Mouse (Mus musculus) hindbrain, embryonic 15.5 days (tissue): ENCODE measurements around the gene Gm49361. TPM values are rescaled to one million over a fixed set of nuclear protein-coding genes. Genes with fewer than 3 reads are reported as not detected.

ENCODE experiments used
- ATAC-seq: fragments of 200-750 bp; cut with Nextera tagmentation; 2 replicates; pipeline ENCODE4 v1.8.0; 2017; ENCODE audit warnings: low read depth, moderate number of reproducible peaks, moderate TSS enrichment; ENCODE audit not compliant: low FRiP score
- H3K27ac ChIP-seq: fragments of 300-500 bp; sonication (generic); replicated peaks from 2 replicates; pipeline ENCODE4 v1.5.1; 2015; ENCODE audit warnings: mild to moderate bottlenecking, inconsistent platforms
- H3K27me3 ChIP-seq: fragments of 300-500 bp; sonication (generic); 2 replicates; pipeline ENCODE4 v1.6.1; 2015; ENCODE audit warnings: control low read depth, inconsistent platforms
- H3K36me3 ChIP-seq: fragments of 300-500 bp; sonication (generic); 2 replicates; pipeline ENCODE4 v1.6.1; 2015; ENCODE audit warnings: control low read depth, inconsistent platforms
- H3K4me1 ChIP-seq: fragments of 300-500 bp; sonication (generic); replicated peaks from 2 replicates; pipeline ENCODE4 v1.6.1; 2015; ENCODE audit warnings: control low read depth, inconsistent platforms
- H3K4me2 ChIP-seq: fragments of 300-500 bp; sonication (generic); 2 replicates; pipeline ENCODE4 v1.6.1; 2015; ENCODE audit warnings: moderate library complexity, mild to moderate bottlenecking, inconsistent platforms
- H3K4me3 ChIP-seq: fragments of 300-500 bp; sonication (generic); 2 replicates; pipeline ENCODE4 v1.5.1; 2015; ENCODE audit warnings: mild to moderate bottlenecking, inconsistent platforms
- H3K9ac ChIP-seq: fragments of 300-500 bp; sonication (generic); 2 replicates; pipeline ENCODE4 v1.6.1; 2015; ENCODE audit warnings: inconsistent platforms
- H3K9me3 ChIP-seq: fragments of 300-500 bp; sonication (generic); 2 replicates; pipeline ENCODE4 v1.6.1; 2016; ENCODE audit warnings: control low read depth, inconsistent platforms
- WGBS: fragments of 180-500 bp; shearing (Covaris S2); methylation state at CpG from one replicate; pipeline ENCODE4 v1.1.7; 2015; 5-methylcytosine and 5-hydroxymethylcytosine counted together
- polyA plus RNA-seq: library from polyadenylated mRNA; unstranded; fragments of >200 nt; fragmentation: Nextera tagmentation; extraction: Ambion mirVana; gene quantifications from 2 replicates; pipeline ENCODE4 v1.2.1, GENCODE M21; 2015

The Gm49361 gene
- polyA plus RNA-seq, 1 experiment from 2014 or later: not detected

DNA sequence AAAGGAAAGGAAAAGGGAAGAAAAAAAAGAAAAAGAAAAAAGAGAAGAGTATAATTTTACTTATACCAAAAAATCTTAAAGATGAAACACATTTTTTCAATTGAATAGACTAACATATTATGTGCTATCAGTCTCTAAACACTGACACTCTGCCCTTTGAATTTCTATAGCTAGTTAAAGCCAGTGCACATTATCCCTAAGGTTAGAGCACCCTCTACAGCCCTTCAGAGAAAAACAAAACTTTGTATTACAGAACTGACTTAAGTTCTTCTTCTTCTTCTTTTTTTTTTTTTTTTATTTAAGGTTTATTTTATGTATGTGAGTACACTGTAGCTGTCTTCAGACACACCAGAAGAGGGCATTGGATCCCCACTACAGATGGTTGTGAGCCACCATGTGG is 96.4 kb downstream of the Gm49361 start:
- ATAC-seq: no peak
- Histone ChIP-seq H3K4me2 (no peak overlapping the region), H3K27ac (no peak overlapping the region), H3K36me3 (no peaks in the 10 kb centered on the region), H3K9ac (no peak overlapping the region), H3K4me1 (no peaks in the 10 kb centered on the region), H3K9me3 (no peaks in the 10 kb centered on the region), H3K4me3 (no peak overlapping the region), H3K27me3 (no peaks in the 10 kb centered on the region)

DNA sequence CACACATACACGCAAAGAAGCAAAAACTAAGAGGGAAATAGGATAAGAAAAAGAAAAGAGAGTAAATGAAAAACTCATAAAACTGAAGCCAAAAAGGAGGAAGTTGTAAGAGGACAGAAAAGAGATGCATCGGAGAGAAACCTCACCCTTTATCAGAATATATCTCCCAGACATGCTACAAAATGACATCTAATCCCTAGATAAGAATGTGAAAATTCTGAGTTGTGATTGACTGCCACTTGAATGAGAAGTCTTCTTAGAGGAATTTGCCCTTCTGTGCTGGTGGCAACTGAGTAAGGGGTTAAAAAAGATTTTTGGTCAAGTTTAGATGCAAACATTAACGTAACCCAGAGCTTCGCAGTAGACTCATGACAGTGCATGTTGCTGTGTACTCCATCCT is 99.7 kb downstream of the Gm49361 start:
- 91% methylated on average over 4 of the region's 4 CpGs for WGBS
- Histone ChIP-seq H3K4me2 (no peak overlapping the region), H3K36me3 (0 out of 2 replicates have a peak, but pooled peaks cover 6% of the 10 kb centered on the region), H3K27ac (no peak overlapping the region), H3K9me3 (no peaks in the 10 kb centered on the region), H3K4me3 (no peak overlapping the region), H3K9ac (no peak overlapping the region), H3K4me1 (no peaks in the 10 kb centered on the region), H3K27me3 (no peaks in the 10 kb centered on the region)
- ATAC-seq: no peak

DNA sequence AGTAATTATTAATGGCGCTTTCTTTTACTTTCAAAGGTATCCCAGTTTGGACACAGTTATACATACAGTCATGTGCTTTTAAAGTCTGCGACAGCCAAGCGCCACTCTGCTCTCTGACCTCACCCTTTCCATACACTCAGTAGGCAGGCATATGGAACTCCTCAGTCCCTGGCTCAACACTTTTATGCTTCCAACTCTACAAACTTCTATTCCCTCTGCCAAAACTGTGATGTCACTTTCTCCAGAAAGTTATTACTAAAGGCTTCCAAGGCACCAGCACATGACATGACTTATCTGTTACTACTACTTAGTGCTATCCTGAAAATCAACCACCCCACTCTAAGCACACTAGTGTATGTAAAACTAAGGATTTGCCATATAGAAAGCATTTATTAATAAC is 106.8 kb downstream of the Gm49361 start:
- Histone ChIP-seq H3K4me2 (no peak overlapping the region), H3K9ac (no peak overlapping the region), H3K36me3 (0 out of 2 replicates have a peak, but pooled peaks cover 6% of the 10 kb centered on the region), H3K27me3 (no peaks in the 10 kb centered on the region), H3K27ac (no peak overlapping the region), H3K4me1 (no peaks in the 10 kb centered on the region), H3K9me3 (no peaks in the 10 kb centered on the region), H3K4me3 (no peak overlapping the region)
- 92% methylated on average over 3 of the region's 3 CpGs for WGBS
- no peak for ATAC-seq

DNA sequence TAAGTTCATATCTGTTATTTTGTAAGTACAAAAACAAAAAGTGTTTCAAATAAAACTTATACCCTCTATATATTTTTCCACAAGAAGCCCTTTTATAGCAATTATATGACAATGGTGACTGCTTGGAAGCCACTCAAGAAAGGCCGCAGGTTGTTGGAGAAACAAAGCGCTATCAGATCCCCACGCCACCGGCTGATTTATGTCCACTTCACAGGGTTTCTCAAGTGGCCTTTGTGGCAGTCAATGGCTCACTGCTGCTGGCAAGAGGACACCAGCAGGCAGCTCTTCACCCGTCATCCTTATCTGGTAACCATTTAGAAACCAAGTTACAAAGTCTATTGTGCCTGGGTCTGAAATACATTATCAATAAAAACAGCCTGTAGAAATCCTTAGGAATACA is 111.8 kb downstream of the Gm49361 start:
- Histone ChIP-seq H3K9me3 (no peaks in the 10 kb centered on the region), H3K27me3 (no peaks in the 10 kb centered on the region), H3K4me2 (no peak overlapping the region), H3K36me3 (no peaks in the 10 kb centered on the region), H3K9ac (no peak overlapping the region), H3K27ac (no peak overlapping the region), H3K4me3 (no peak overlapping the region), H3K4me1 (no peaks in the 10 kb centered on the region)
- no peak for ATAC-seq
- WGBS: 33% methylated on average over 5 of the region's 5 CpGs

DNA sequence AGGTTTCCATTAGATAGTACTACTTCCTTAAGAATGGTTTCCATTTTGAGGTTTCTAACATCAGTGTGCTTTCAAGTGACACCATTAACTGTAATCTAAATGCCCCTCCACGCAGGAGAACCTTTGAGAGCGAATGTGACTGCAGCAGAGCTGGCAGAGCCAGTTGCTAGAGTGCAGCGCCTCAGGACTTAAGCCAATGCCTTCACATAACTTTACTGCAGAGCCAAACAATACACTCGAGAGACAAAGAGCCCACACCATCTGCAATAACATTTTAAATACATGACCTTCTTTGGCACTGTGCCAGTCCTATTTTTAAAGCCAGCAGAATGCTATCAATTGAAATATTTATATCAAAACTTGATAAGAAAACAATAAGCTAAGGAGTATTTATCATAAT is 116.3 kb downstream of the Gm49361 start:
- H3K4me2 ChIP-seq: no peak overlapping the region
- no peak overlapping the region for H3K27ac ChIP-seq
- H3K9me3 ChIP-seq: no peaks in the 10 kb centered on the region
- no peaks in the 10 kb centered on the region for H3K4me1 ChIP-seq
- 68% methylated on average over 4 of the region's 4 CpGs for WGBS
- H3K9ac ChIP-seq: no peak overlapping the region
- H3K4me3 ChIP-seq: no peak overlapping the region
- H3K36me3 ChIP-seq: peaks cover 19% of the 10 kb centered on the region
- ATAC-seq: no peak
- H3K27me3 ChIP-seq: no peaks in the 10 kb centered on the region

DNA sequence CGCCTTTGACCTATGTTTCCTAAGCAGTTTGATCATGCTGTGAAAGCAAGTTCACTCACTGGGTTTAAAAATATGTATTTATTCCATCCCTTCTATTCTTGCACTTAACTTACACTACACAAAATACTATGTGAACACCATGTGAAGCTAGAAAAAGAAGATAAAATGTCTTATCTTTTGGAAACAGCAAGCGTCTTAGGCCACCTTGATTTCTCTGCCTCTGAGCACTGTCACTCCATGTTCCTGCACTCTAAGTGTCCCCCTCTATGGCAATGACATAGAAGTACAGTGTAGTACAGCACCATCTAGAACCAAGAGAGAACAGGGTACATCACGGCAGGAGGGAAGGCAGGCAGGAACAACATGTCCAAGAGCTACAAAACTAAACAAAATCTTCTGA is 123.0 kb downstream of the Gm49361 start:
- Histone ChIP-seq H3K27me3 (no peaks in the 10 kb centered on the region), H3K9me3 (no peaks in the 10 kb centered on the region), H3K36me3 (peaks cover 19% of the 10 kb centered on the region; the same call in 1 of the 2 replicates), H3K27ac (no peak overlapping the region), H3K9ac (no peak overlapping the region), H3K4me1 (0 out of 2 replicates have a peak, but pooled peaks cover 3% of the 10 kb centered on the region), H3K4me2 (no peak overlapping the region), H3K4me3 (no peak overlapping the region)
- 87% methylated on average over 3 of the region's 3 CpGs for WGBS
- no peak for ATAC-seq

DNA sequence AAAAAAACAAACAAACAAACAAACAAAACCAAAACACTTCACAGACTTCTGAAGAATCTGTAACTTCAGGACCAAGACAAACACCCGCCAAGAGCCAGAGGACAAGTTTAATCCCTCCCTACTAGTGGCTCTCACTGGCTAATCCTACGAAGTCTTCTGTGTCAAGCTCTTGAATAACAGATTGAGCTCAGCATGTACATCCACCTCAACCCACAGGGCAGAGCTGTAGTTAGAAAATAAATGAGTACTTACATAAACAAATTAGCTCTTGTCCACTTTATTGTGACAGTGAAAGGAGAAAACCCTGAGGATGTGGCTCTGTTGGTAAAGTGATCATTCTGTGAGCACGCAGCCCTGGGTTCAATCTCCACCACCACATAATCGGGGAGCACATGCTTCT is 124.2 kb downstream of the Gm49361 start:
- peaks cover 11% of the 10 kb centered on the region; the same call in 1 of the 2 replicates for H3K36me3 ChIP-seq
- H3K27ac ChIP-seq: no peak overlapping the region
- 72% methylated on average over 4 of the region's 4 CpGs for WGBS
- 0 out of 2 replicates have a peak, but pooled peaks cover 3% of the 10 kb centered on the region for H3K4me1 ChIP-seq
- no peaks in the 10 kb centered on the region for H3K27me3 ChIP-seq
- no peaks in the 10 kb centered on the region for H3K9me3 ChIP-seq
- ATAC-seq: no peak
- H3K4me3 ChIP-seq: no peak overlapping the region
- no peak overlapping the region for H3K4me2 ChIP-seq
- no peak overlapping the region for H3K9ac ChIP-seq

DNA sequence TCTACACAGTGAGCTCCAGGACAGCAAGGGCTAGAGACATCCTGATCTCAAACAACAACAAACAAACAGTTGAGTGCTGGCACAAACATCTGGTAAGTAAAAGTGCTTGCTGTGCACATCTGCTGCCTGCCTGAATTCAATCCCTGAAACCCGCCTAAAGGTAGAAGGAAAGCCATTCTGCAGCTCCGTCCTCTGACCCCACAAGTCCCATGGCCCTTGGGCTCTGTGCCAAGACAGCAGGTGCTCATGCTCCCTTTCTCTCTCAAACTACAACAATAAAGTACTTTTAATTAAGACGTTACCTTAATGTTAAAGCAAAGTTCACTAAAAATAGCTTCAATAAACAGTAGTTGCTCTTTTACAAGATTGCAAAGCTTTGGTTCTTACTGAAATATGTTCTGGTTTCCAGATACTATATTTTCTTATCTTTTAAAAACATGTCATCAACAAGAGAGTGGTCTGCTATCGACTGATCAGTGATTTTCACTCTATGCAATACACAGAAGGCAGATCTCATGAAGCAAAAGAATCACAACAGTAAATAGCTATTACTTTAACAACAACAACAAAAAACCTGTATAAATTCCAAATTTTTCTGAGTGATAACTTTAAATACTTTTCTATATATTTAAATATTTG is 125.2 kb downstream of the Gm49361 start:
- no peak overlapping the region for H3K27ac ChIP-seq
- H3K27me3 ChIP-seq: no peaks in the 10 kb centered on the region
- no peak for ATAC-seq
- no peaks in the 10 kb centered on the region for H3K9me3 ChIP-seq
- H3K4me1 ChIP-seq: 0 out of 2 replicates have a peak, but pooled peaks cover 3% of the 10 kb centered on the region
- H3K4me2 ChIP-seq: no peak overlapping the region
- WGBS: 48% methylated on average over 4 of the region's 4 CpGs
- peaks cover 4% of the 10 kb centered on the region; the same call in 1 of the 2 replicates for H3K36me3 ChIP-seq
- no peak overlapping the region for H3K4me3 ChIP-seq
- no peak overlapping the region for H3K9ac ChIP-seq

DNA sequence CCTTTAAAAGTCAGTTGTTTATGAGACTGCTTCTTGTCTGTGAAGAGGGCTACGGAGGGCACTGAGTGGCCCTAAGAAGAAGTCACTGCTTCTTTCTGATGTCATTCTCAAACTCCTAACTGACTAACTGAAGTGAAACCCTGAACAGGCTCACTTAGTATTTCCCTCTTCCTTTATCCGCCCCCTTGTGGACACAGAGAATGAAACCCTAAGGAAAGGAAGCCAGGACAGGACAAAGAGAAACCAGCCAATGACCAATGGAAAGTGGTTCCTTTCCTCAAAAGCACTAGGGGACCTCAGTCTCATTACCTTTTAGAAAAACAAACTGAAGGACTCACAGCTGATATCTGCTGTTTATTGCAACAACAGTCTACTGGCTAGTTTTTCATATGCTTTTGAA is 126.4 kb downstream of the Gm49361 start:
- H3K27me3 ChIP-seq: no peaks in the 10 kb centered on the region
- no peak overlapping the region for H3K4me2 ChIP-seq
- H3K9ac ChIP-seq: no peak overlapping the region
- no peaks in the 10 kb centered on the region for H3K9me3 ChIP-seq
- ATAC-seq: no peak
- H3K4me1 ChIP-seq: 0 out of 2 replicates have a peak, but pooled peaks cover 3% of the 10 kb centered on the region
- H3K27ac ChIP-seq: no peak overlapping the region
- no peak overlapping the region for H3K4me3 ChIP-seq
- H3K36me3 ChIP-seq: no peaks in the 10 kb centered on the region; the same call in 1 of the 2 replicates
- WGBS: 49% methylated on average over 2 of the region's 2 CpGs

DNA sequence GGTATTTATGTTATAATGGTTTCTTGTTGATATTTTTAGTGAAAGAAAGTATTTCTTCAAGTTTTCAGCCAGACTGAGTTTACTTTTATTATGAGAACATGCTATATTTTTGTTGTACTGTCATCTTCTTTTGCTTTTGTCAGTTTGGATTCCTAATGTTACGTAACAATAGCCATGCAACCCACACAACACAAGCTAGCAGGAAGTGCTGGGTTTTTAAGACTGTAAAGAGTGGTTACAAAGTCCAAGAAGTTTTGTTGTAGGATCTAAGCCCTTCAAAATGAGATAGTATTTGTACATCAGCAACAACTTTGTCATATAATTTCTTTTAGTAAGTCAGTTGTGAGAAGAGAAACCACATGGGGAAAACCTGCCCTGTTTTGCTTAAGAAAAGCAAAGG is 128.2 kb downstream of the Gm49361 start:
- Histone ChIP-seq H3K27ac (no peak overlapping the region), H3K9me3 (no peaks in the 10 kb centered on the region), H3K27me3 (no peaks in the 10 kb centered on the region), H3K4me3 (no peak overlapping the region), H3K4me2 (no peak overlapping the region), H3K4me1 (0 out of 2 replicates have a peak, but pooled peaks cover 3% of the 10 kb centered on the region), H3K36me3 (no peaks in the 10 kb centered on the region), H3K9ac (no peak overlapping the region)
- WGBS: 95% methylated on average over 1 of the region's 1 CpGs
- no peak for ATAC-seq

DNA sequence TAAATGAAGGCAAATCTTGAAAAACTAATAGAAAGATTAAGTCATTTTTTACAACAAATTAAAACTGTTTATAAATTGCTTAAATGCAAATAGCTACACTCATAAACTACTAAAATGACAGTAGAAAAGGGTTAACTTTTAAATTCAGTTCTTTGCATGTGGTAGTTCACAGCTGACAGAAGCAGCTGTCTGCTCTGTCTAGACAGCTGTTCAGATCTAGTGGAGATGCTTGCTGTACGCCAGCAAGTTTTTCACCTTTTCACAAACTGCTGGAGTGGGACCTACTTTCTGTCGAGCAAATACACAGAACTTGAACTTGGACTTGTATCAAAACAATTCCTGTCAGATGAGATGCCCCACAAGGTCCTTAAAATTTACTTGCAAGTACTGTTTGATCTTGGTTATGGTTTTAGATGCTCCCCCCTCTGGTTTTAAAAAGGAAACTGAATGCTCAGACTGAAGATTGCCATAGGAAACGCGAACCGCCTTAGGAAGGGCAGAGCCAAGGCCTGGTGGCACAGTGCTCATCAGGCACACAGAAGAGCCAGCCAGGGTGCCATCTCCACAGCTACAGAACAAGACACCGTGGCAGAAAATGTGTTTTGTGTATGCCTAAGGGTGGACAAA is 129.5 kb downstream of the Gm49361 start:
- H3K4me1 ChIP-seq: peaks cover 3% of the 10 kb centered on the region; the same call in 1 of the 2 replicates
- no peak overlapping the region for H3K9ac ChIP-seq
- no peak for ATAC-seq
- no peak overlapping the region for H3K27ac ChIP-seq
- H3K4me2 ChIP-seq: no peak overlapping the region
- H3K27me3 ChIP-seq: no peaks in the 10 kb centered on the region
- no peak overlapping the region for H3K4me3 ChIP-seq
- no peaks in the 10 kb centered on the region for H3K9me3 ChIP-seq
- 71% methylated on average over 6 of the region's 6 CpGs for WGBS
- H3K36me3 ChIP-seq: no peaks in the 10 kb centered on the region

DNA sequence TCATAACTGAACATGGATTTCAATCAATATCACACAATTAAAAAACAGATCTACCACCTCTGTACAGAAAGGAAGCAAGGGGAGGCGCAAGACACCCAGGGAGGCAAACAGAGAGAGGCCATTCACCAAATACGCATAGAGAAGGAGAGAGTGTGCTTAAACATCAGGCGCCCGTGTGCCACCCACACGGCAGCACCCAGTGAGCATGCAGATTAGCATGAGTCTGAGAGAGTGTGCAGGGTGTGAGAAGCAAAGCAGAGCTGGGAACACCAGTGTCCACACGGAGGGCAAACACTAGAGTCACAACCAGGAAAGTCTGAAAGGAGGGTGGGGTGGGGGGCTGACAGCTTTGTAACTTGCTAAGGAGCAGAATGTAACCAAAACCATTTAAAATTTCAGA is 130.1 kb downstream of the Gm49361 start:
- WGBS: 81% methylated on average over 6 of the region's 6 CpGs
- H3K27me3 ChIP-seq: no peaks in the 10 kb centered on the region
- no peak for ATAC-seq
- H3K36me3 ChIP-seq: no peaks in the 10 kb centered on the region
- H3K4me3 ChIP-seq: no peak overlapping the region
- peaks cover 8% of the 10 kb centered on the region; the same call in 1 of the 2 replicates for H3K4me1 ChIP-seq
- H3K4me2 ChIP-seq: no peak overlapping the region
- H3K9me3 ChIP-seq: no peaks in the 10 kb centered on the region
- H3K9ac ChIP-seq: no peak overlapping the region
- H3K27ac ChIP-seq: no peak overlapping the region
